8 mouse cellular contexts compared by ENCODE assay signal in genomic region chr10:96080440-96081381, GRCm38 (mm10). TPM values are rescaled to one million over a fixed set of nuclear protein-coding genes. Genes with fewer than 3 reads are reported as not detected.
DNase-seq lines count a peak whose midpoint lies in the region; ATAC-seq lines count a peak whose summit lies in the region.
"Had no signal": no experiment of that assay in that cellular context is flagged by ENCODE, and none has a peak within 500 bp of the region (broad histone marks: within the 10 kb centered on the region; RNA-seq: fewer than 3 reads in every experiment).

No protein-coding gene starts in this region.

- H3K27ac ChIP-seq in midbrain, embryonic 10.5 days (replicated peaks) = no peak overlapping the region
- no peak overlapping the region for H3K27ac ChIP-seq in midbrain, embryonic 13.5 days

- H3K9ac ChIP-seq in midbrain, embryonic 13.5 days (replicated peaks) = no peak overlapping the region

- ATAC-seq in midbrain, embryonic 13.5 days = no peak
- ATAC-seq in granulocyte monocyte progenitor cell, adult 5-6 weeks (replicated peaks; ENCODE audit: poor library complexity, severe bottlenecking) = peak; percentile 38
- ATAC-seq in inflammation-experienced regulatory T-cells, adult 6 months = no peak

- WGBS in midbrain, embryonic 10.5 days = 63% methylated on average over 21 of the region's 21 CpGs
- WGBS in midbrain, embryonic 13.5 days = 68% methylated on average over 21 of the region's 21 CpGs

- 0 out of 2 replicates have a peak, but pooled peaks cover 6% of the 10 kb centered on the region for H3K4me1 ChIP-seq in midbrain, embryonic 10.5 days
- peaks cover 7% of the 10 kb centered on the region for H3K4me1 ChIP-seq in midbrain, embryonic 13.5 days (replicated peaks)

- no peaks in the 10 kb centered on the region for H3K36me3 ChIP-seq in midbrain, embryonic 10.5 days
- H3K36me3 ChIP-seq in midbrain, embryonic 13.5 days = no peaks in the 10 kb centered on the region

- peak; percentile 27 for DNase-seq in midbrain, embryonic 10.5 days (ENCODE audit: low spot score)
- peak; percentile 52 for DNase-seq in adipocyte (ENCODE audit: low spot score)
- peak; percentile 31 for DNase-seq in lung, postnatal 10 days
- no peak for DNase-seq in left cerebral cortex, adult 8-10 months (ENCODE audit: low spot score in 2 of 2)

- no peaks in the 10 kb centered on the region for H3K27me3 ChIP-seq in midbrain, embryonic 10.5 days (ENCODE audit: low read depth, poor library complexity, severe bottlenecking)
- H3K27me3 ChIP-seq in midbrain, embryonic 13.5 days = no peaks in the 10 kb centered on the region

- no peak overlapping the region for H3K4me2 ChIP-seq in midbrain, embryonic 13.5 days (replicated peaks)

- no peak overlapping the region for H3K4me3 ChIP-seq in midbrain, embryonic 10.5 days
- no peak overlapping the region for H3K4me3 ChIP-seq in midbrain, embryonic 13.5 days (replicated peaks)

- H3K9me3 ChIP-seq in midbrain, embryonic 10.5 days (replicated peaks) = no peaks in the 10 kb centered on the region
- H3K9me3 ChIP-seq in midbrain, embryonic 13.5 days = no peaks in the 10 kb centered on the region

RNA-seq across cellular contexts. Expression of gene Gm5426, which starts 55.7 kb away (rescaled TPM):
- polyA plus RNA-seq in midbrain, embryonic 10.5 days (2016; fragmentation: Nextera tagmentation; extraction: Ambion mirVana) = not detected in 2 replicates
- polyA plus RNA-seq in midbrain, embryonic 13.5 days (2015; fragmentation: Nextera tagmentation; extraction: Ambion mirVana) = not detected in 2 replicates
- total RNA-seq in granulocyte monocyte progenitor cell, adult 5-6 weeks (2014; fragmentation: Nextera tagmentation) = not detected in 2 replicates
- total RNA-seq in granulocyte monocyte progenitor cell, adult 5-6 weeks (2017) = not detected in 2 replicates
- polyA plus RNA-seq in inflammation-experienced regulatory T-cells, adult 6 months (2017; shearing (Covaris generic)) = 1 to 10 TPM in 1 of 3 experiments, not detected in 2; 1.9 TPM
- total RNA-seq in left cerebral cortex, adult 8-10 months (2022) = not detected
- polyA plus RNA-seq: intestine, embryonic 14.5 days had no signal

Comparison
In these comparisons a context has a peak if more than half of its experiments do, and no peak if none do; other contexts are left out.
1. DNase-seq: peak in midbrain, embryonic 10.5 days (single experiment), adipocyte (single experiment) and lung, postnatal 10 days (single experiment); none in left cerebral cortex, adult 8-10 months (0 of 2).